Mouse (Mus musculus) kidney, adult 2 months (tissue): ENCODE measurements around the gene BC048562. TPM values are rescaled to one million over a fixed set of nuclear protein-coding genes. Genes with fewer than 3 reads are reported as not detected.

Experiments
- DNase-seq: peaks from one replicate; pipeline ENCODE4 v3.0.0; 2021
- H3K27ac ChIP-seq: fragments of 200-500 bp; 2 replicates; pipeline ENCODE4 v1.5.1; 2012; ENCODE audit warnings: low read depth, low read length, control low read depth, inconsistent platforms; ENCODE audit not compliant: insufficient read depth
- H3K27me3 ChIP-seq: fragments of 200-500 bp; replicated peaks from 2 replicates; pipeline ENCODE4 v1.6.1; 2012; ENCODE audit warnings: mild to moderate bottlenecking, moderate library complexity, low read length, inconsistent platforms; ENCODE audit not compliant: control insufficient read depth, insufficient read depth
- H3K36me3 ChIP-seq: fragments of 200-500 bp; 2 replicates; pipeline ENCODE4 v1.6.1; 2012; ENCODE audit warnings: mild to moderate bottlenecking, moderate library complexity, low read length, inconsistent platforms; ENCODE audit not compliant: control insufficient read depth, insufficient read depth
- H3K4me1 ChIP-seq: fragments of 200-500 bp; 2 replicates; pipeline ENCODE4 v1.6.1; 2011; ENCODE audit warnings: low read length; ENCODE audit not compliant: control insufficient read depth, insufficient read depth
- H3K4me3 ChIP-seq: fragments of 200-500 bp; 2 replicates; pipeline ENCODE4 v1.5.1; 2011; ENCODE audit warnings: mild to moderate bottlenecking, low read depth, low read length, control low read depth; ENCODE audit not compliant: insufficient read depth
- CTCF ChIP-seq: fragments of 200-500 bp; conservative IDR thresholded peaks from 2 replicates; pipeline ENCODE4 v1.5.1; 2011; ENCODE audit warnings: low read depth, mild to moderate bottlenecking, control low read depth, low read length, moderate library complexity, mixed read lengths; ENCODE audit not compliant: insufficient read depth, insufficient read length
- POLR2A ChIP-seq: fragments of 200-500 bp; IDR thresholded peaks from one replicate; pipeline ENCODE4 v1.6.1; 2011; ENCODE audit warnings: low read depth, low read length, control low read depth
- WGBS: fragments of 180-500 bp; shearing (Covaris S2); methylation state at CpG from one replicate; pipeline ENCODE4 v1.1.7; 2018; 5-methylcytosine and 5-hydroxymethylcytosine counted together
- polyA plus RNA-seq: library from polyadenylated mRNA; depleted of rRNA; stranded (reverse); fragments of >200 nt; gene quantifications from 2 replicates; pipeline ENCODE4 v1.2.3, GENCODE M21; 2012

Gene BC048562
- polyA plus RNA-seq, 1 experiment = not detected

DNA sequence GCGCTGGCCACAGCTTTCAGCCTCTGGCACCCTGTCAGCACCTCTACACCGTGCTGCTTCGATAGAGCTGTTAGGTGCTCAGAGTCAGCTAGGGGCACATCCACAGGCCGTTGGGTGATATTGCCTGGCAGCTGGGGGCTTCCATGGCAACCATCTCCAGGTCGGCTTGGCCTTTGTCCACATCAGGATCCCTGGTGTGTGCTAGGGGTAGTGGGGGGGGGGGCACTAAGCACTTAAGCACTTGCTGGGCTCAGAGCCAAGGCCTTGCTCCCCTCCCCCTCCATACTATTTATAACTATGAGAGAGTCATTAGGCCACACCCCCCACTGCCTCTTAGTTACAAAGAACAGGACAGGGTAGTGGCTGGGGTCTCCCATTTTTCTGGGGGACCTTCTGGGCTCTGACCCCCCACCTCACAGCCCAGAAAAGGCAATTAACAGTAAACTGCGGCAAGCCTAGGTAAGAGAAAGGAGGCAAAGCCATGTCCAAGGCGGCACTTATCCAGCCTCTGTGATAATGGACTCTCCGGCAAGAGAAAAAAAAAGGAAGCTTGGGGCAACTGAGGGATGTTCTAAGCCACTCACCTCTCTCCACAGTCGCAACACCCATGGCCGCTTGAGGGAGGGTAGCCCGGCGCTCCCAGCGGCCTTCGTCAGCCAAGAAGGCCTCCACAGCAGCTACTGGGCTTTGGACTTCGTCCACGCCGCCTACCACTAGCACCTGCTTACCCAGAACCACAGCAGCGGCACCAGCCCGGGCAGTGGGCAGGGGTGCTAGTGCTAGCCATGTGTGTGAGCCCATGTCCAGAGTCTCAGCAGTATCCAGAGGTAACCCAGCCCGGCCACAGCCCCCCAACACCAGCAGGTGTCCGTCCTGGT is 14.2 kb downstream of the BC048562 start:
- H3K4me1 ChIP-seq = peaks cover 7% of the 10 kb centered on the region
- no peaks in the 10 kb centered on the region for H3K36me3 ChIP-seq
- H3K4me3 ChIP-seq = no peak overlapping the region
- peak; percentile 43 for DNase-seq
- H3K27me3 ChIP-seq = no peaks in the 10 kb centered on the region
- no peak for TF ChIP-seq POLR2A
- TF ChIP-seq CTCF = no peak
- H3K27ac ChIP-seq = no peak overlapping the region
- 56% methylated on average over 21 of the region's 21 CpGs for WGBS

DNA sequence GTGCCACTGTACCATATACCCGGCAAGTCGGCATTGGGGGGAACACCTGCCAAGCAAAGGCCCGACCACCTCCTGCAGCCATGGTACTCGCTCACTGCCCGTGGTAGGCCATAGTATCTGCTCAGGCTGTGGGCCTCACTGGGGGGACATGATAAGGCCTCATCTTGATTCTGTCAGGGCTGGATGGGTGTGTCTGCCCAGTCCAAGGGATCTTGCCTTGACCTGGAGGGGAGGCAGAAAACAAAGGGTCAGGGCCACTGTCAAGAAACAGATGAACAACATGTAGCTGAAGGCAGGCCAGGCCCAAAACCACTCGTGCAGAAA is 14.8 kb downstream of the BC048562 start:
- no peaks in the 10 kb centered on the region for H3K36me3 ChIP-seq
- no peak overlapping the region for H3K4me3 ChIP-seq
- DNase-seq = no peak
- H3K27ac ChIP-seq = no peak overlapping the region
- peaks cover 7% of the 10 kb centered on the region for H3K4me1 ChIP-seq
- H3K27me3 ChIP-seq = no peaks in the 10 kb centered on the region
- TF ChIP-seq POLR2A = no peak
- no peak for TF ChIP-seq CTCF
- 90% methylated on average over 6 of the region's 6 CpGs for WGBS

DNA sequence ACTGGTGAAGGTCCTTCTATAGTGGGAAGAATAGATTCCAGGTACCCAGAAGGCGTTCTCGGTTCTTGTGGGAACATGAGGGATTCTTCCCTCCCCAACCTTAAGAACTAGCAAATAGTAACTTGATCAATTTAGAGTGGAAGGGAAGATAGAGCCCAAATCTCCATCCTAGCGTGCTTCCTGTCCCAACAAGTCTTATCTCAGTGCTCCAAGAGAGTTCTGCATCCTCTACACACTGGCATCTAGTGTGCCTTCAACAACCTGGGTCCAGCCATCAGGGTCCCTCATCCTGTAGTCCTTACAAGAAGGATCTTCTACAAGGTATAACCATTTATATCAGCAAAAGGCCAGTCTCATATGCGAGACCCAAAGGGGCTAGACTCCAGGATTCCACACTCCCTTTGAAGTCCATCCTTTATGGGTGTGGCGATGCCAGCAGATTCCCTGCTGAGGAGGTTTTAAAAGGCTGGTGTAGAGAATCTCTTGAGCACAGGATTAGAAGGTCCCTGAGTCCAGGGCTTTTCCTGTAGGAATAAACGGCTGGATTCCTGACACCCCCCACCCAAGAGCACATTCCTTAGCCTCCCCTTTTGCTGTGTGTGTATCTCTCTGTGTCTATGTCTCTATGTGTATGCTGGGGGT is 15.4 kb downstream of the BC048562 start:
- TF ChIP-seq CTCF (no peak), POLR2A (no peak)
- no peak for DNase-seq
- WGBS = 76% methylated on average over 6 of the region's 6 CpGs
- Histone ChIP-seq H3K27ac (no peak overlapping the region), H3K36me3 (no peaks in the 10 kb centered on the region), H3K27me3 (no peaks in the 10 kb centered on the region), H3K4me3 (peak overlapping the region; percentile 79), H3K4me1 (peaks cover 7% of the 10 kb centered on the region)

DNA sequence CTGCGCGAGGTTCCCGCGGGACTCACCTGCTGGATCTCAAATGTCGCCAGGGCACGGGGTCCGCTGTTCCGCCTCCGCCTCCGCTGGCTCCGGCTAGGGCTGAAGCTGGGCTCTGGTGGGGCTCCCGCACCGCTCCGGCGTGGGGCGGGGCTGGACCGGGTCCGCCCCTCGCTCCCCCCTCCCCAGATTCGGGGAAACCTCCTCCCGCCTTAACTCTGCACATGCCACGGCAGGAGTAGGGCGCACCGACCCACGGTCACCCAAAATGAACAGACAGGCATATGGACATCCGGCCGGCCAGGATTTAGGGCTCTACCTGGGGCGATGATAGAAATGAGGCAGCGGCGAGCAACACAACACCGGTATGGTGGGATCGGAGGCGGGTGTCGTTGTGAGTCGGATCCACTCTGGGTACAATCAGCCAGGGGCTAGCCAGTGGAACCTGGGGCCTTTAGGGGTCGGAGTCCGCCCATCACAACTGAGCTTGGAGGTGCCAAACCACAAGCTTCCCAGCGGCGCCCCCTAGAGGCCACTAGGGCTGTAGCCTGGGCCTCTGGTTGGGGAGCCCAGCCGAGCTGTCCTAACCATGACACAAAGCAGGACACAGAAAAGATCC is 16.1 kb downstream of the BC048562 start:
- peaks cover 8% of the 10 kb centered on the region for H3K4me1 ChIP-seq
- DNase-seq = peak; percentile 85
- no peak overlapping the region for H3K27ac ChIP-seq
- under 1% methylated on average over 40 of the region's 40 CpGs for WGBS
- peak; percentile 71 for TF ChIP-seq CTCF
- TF ChIP-seq POLR2A = no peak
- no peaks in the 10 kb centered on the region for H3K36me3 ChIP-seq
- H3K4me3 ChIP-seq = peak overlapping the region; percentile 79
- no peaks in the 10 kb centered on the region for H3K27me3 ChIP-seq

DNA sequence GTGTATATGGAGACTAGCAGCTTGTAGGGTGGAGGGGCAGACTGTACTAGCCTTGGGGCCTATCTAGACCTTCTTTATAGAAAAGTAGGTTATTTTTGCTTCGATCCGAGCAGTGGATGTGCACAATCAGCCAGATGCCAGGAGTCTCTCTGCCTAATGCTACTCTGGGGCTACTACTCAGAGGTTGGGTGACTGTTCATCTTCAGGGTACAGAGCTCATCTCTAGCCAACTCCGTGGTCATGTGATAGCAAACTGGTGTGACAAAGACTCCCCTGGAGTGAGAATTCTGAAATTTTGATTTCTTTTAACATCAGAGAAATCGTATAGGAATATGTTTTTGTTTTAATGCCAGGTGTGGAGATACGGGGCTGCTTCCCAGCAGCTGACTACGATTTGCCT is 16.6 kb downstream of the BC048562 start:
- no peak overlapping the region for H3K4me3 ChIP-seq

DNA sequence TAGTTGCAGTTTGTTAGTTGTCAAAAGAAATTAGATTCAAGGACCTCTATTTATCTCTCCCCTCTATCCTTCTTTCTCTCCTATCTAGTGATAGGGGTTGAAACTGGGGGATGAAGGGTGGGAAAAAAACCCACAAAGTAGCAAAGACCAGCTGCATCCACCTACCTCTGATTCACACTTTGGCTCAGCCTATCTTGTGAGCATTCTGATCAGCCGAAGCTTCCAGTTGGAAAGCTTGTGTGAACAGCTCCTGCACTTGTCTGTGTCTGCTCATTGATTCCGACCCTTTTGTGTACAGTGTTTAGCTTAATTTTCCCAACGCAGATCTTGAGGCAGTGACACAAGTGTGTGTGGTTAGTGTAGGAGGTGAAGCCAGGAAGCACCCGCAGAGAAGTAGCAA is 17.2 kb downstream of the BC048562 start:
- no peak for TF ChIP-seq CTCF
- TF ChIP-seq POLR2A = no peak
- Histone ChIP-seq H3K4me1 (peaks cover 12% of the 10 kb centered on the region), H3K4me3 (no peak overlapping the region), H3K27me3 (no peaks in the 10 kb centered on the region), H3K27ac (no peak overlapping the region), H3K36me3 (no peaks in the 10 kb centered on the region)
- DNase-seq = no peak
- WGBS = 80% methylated on average over 4 of the region's 4 CpGs

More for the DNA sequence above, 16.6 kb downstream of the BC048562 start:
- Histone ChIP-seq H3K27ac (no peak overlapping the region), H3K36me3 (no peaks in the 10 kb centered on the region), H3K27me3 (no peaks in the 10 kb centered on the region), H3K4me1 (peaks cover 12% of the 10 kb centered on the region)
- DNase-seq = no peak
- TF ChIP-seq POLR2A (no peak), CTCF (no peak)
- 46% methylated on average over 6 of the region's 6 CpGs for WGBS

DNA sequence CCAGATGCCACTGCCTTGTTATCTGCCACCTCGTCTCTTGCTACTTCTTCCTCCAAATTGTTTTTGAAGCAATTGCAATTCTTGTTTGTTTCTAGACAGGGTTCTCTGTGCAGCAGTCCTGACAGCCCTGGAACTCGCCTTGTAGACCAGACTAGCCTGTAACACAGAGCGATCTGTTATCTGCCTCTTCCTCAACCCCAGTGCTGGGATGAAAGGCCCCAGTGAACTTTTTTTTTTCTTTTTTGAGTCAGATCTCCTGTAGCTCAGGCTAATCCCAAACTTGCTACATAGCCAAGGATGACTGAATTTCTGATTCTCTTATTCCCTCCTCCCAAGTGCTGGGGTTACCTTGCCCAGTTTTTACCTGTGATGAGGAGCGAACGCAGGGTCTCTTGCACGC is 18.1 kb downstream of the BC048562 start:
- no peak overlapping the region for H3K4me3 ChIP-seq
- DNase-seq = no peak
- 93% methylated on average over 6 of the region's 6 CpGs for WGBS
- peaks cover 12% of the 10 kb centered on the region for H3K4me1 ChIP-seq
- no peak overlapping the region for H3K27ac ChIP-seq
- TF ChIP-seq CTCF (no peak), POLR2A (no peak)
- H3K27me3 ChIP-seq = no peaks in the 10 kb centered on the region
- no peaks in the 10 kb centered on the region for H3K36me3 ChIP-seq
